In the genomic region with DNA sequence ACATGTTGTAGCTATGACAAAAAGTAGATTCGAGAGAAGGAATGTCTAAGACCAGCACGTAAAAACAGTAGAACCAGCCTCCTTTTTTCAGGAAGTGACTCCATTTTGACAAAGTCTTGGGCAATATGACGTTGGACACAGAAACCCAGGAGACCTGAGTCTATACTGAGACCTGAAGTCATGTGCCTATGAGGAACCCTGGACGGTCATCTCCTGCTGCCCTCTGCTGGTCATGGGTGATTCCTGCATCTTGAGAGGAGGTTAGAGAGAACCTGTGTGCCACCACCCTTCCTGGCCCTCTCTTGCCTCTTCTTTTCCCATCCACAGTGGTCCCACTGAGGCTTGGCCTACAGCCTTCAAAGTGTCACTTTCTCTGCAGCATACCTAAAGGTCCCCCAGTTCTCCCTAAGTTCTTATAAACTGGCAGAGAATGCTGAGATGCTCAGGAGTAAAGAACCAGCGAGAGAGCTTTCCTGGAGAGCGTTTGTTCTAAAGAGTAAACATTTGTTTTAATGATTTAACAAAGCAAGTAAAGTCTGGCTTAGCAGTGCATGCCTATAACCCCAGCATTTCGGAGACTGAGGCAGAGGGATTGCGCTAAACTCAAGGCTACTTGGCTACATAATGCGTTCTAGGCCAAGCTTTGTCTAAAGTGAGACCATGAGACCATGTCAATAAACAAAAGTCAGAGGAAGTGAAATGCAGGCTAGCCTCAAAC, we compare ENCODE assay signal across 8 mouse cellular contexts. TPM values are rescaled to one million over a fixed set of nuclear protein-coding genes. Genes with fewer than 3 reads are reported as not detected.
A peak's percentile ranks its signal among the peaks of the same experiment; 100 is the strongest.
DNase-seq lines count a peak whose midpoint lies in the region; ATAC-seq and TF ChIP-seq lines count a peak whose summit lies in the region.

No protein-coding gene starts in this region.

- ATAC-seq in activated CD4-positive, CD25-positive, alpha-beta regulatory T cell, adult 4 months: peak; percentile 74
- peak; percentile 92 for ATAC-seq in common myeloid progenitor, adult 5-6 weeks (replicated peaks; ENCODE audit: low read depth, poor library complexity, severe bottlenecking)
- peak; percentile 95 for ATAC-seq in megakaryocyte-erythroid progenitor cell, adult 5-6 weeks (replicated peaks; ENCODE audit: low FRiP score, low TSS enrichment, poor library complexity, severe bottlenecking)

- no peak overlapping the region for H3K4me3 ChIP-seq in left cerebral cortex, adult 2 months

- peak; percentile 83 for DNase-seq in gastrocnemius, postnatal 10 days
- peak; percentile 93 for DNase-seq in induced T-regulatory cell, adult 2 months (ENCODE audit: low read depth)
- peak; percentile 74 to 81 for DNase-seq in left cerebral cortex, adult 2 months (ENCODE audit: extremely low spot score in 1 of 2, low spot score in 2 of 2)
- DNase-seq in right cerebral cortex, postnatal 10 days (ENCODE audit: low spot score in 2 of 2): peak; percentile 76 to 86
- DNase-seq in urinary bladder, postnatal 10 days (ENCODE audit: low spot score): peak; percentile 57

- intact Hi-C loops in left cerebral cortex, adult 2 months (cut with DNase I): loop anchor here (1.0 to 5.0 kb wide), 3 partner anchors 115 to 236 kb away; a partner anchor contains a TSS

- no peak overlapping the region for H3K27ac ChIP-seq in left cerebral cortex, adult 2 months

- peak; percentile 89 for TF ChIP-seq CTCF in left cerebral cortex, adult 2 months (IDR thresholded peaks at IDR 0.05)

RNA-seq across cellular contexts. Expression of a gene that starts 3.4 kb away (rescaled TPM):
- polyA plus RNA-seq in activated CD4-positive, CD25-positive, alpha-beta regulatory T cell, adult 4 months (2017; shearing (Covaris generic)): 1 to 10 TPM in 1 of 2 experiments, not detected in 1; 1.5 TPM
- not detected in 2 replicates for total RNA-seq in common myeloid progenitor, adult 5-6 weeks (2017)
- total RNA-seq in gastrocnemius, postnatal 10 days (2021): 10 to 100 TPM in 1 of 2 experiments, 1 to 10 TPM in 1; 7.2 to 16.1 TPM
- total RNA-seq in left cerebral cortex, adult 2 months (2021): not detected
- total RNA-seq in megakaryocyte-erythroid progenitor cell, adult 5-6 weeks (2014; fragmentation: Nextera tagmentation): not detected in 2 replicates
- 0.65 TPM in 1 of 2 replicates, not detected in the other for total RNA-seq in megakaryocyte-erythroid progenitor cell, adult 5-6 weeks (2017)
